Mouse (Mus musculus) ES-CJ7 (cell line): Measurements from ENCODE around the gene Cpped1.

ENCODE experiments used
- DNase-seq: peaks from one replicate; pipeline ENCODE4 v3.0.0; 2011; ENCODE audit warnings: low read depth, low spot score

Cpped1 gene

DNA sequence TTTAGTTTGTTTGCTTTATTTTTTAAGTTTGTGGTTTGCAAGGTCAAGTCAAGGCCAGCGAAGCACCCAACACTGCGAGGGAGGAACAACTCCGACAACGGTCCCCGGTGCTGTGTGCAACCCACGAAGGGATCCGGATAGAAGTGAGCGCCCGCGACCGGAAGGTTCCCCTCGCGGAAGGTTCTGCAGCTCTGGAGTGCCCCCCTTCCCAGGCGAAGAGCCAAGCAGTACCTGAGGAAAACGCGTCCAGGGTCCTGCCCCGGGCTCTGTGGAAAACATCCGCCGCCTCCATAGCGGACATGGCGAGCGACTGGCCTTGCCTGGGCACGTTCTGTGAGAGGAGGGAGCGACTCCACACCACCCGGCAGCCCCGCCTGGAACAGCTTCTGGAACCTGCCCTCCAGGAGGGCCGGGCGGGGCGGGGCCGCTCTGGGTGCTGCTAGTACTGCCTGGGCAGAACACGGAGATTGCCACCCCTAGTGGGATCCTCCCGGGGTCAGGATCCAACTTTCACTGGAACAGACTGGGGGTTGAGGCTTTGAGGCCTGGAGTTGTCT, at the start of gene Cpped1:
Gene Cpped1 (minus strand): TSS at position 411 of the 557 bp plus-strand sequence.
- DNase-seq, result peak; percentile 85

DNA sequence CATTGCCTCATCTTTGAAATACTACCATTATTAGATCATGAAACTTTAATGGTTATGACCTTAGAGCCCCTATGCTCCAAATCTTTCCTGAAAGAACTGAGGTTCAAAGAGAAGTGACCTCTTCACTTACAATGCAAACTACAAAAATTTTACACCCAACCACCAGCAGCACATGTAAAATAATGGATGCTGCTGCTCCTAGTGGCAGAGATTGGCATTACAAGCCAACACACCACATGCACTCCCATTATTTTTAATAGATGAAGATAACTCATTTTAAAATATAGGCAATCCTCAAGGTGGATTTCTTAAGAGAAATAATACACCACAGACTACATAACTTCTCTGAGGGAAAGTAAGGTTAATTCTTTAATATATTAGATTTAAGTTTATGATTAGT, 31.2 kb upstream of the Cpped1 start:
- peak; percentile 18 for DNase-seq

DNA sequence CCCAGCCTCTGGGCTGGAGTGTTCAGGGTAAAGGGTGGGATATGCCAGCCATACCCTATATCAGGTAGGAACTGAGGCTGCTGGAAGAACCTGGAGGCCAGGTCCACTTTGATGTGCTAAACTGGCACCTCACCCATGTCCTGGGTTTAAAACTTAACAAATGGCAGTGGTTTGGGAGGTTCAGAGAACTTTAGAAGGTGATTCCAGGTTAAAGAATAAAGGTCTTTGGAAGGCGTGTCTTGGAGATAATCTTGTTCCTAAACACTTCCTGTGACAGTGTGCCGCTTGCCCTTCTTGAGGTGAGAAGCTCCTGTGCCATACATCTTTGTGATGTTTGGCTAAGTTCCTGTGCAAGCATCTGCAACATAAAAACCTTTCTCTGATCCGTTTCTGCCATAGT, 1.6 kb upstream of the Cpped1 start:
- no peak for DNase-seq

DNA sequence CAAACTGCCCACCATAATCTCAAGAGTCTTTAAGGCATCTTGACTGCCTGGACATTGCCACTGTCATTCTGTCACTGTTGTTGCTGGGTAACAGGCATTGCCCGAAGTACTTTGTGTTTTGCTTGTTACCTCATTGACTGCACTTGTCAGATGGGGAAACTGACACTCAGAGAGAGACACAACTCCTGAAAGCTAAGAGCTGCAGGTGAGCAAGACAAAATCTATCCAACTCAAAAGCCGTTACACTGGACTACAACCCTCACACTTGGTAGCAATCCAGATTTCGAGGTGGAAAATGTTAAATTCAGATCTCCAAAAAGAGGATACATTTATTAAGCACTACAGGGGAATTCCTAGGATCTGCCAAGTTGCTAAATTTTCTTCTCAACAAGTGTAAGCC, 572 bp upstream of the Cpped1 start:
- DNase-seq, result peak; percentile 4

DNA sequence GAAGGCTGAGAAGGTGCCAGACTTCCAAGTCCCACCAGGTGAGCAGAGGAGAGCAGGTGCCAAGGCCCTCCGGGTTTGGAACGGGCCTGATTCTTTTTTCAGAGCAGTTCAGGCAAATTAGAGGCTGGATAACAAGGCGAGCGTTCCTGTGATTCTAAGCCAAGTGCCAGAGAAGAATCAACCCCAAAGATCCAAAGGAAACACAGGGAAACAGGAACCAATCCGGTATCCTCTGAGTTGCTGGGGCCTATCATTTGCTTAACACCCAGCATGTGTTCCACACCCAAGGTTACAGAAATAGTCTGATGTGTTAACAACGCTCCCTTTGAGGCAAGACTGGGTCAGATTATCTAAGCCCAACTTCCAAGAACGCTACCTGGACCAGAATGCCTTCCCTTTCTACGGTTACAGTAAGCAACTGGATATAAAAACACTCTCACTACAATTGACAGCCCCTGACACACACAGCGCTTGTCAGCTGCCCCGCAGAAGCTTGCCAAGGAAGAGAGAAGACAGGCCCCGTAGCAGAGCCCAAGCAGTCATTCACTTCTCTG, 707 bp downstream of the Cpped1 start:
- DNase-seq, result no peak

DNA sequence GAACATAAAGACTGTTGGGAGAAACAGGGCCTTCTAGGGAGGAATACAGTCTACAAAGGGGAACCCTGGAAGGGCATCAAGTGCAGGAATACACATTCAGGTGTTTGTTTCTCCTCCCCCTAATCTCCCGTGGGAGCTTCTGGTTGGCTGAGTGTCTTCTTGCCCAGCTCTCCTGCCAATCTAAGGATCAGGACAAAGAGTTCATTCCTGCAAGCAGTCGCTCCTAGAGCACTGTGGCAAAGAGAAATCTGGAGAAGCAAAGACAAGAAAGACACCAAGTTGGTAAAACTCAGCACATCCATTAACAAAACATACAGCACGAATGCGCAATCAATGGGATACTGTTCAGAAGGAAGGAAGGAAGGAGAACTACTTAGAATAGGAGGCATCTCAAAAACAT, 1.4 kb downstream of the Cpped1 start:
- no peak for DNase-seq

DNA sequence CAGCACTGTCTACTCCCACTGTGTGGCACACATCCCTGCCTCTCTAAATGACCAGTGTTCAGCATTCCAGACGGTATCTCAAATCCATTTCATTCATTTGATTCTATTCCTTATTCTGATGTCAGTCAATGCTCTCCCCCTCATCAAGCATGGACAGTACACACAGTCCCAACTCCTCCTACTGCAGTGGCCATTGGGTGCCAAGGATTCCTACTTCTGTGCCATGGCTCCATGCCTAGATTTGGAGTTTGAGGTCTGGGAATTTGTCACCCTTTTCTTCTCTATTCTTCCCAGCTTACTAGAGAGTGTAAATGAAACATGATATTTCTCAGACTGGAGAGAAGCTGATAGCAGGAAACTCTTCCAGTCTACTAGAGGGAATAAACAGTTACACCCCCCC, 2.3 kb downstream of the Cpped1 start:
- DNase-seq, result no peak

DNA sequence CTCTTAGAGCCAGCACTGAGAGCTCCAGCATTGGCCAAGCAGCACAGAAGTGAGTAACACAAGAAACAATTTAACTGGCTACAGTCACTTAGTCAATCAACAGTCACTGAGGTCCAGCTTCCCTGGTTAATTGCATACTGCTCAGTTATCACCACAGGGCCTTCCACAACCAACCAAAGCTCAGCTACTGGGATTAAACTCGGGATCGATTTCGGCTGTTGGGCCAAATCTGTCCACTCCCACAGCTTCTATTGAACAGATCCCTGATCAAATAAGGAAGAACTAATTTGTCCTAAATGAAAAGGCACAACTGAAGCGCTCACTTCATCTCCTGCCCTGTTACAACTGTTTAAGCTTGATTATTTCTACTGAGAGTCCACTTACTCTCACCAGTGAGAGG, 4.0 kb downstream of the Cpped1 start:
- DNase-seq, result no peak

DNA sequence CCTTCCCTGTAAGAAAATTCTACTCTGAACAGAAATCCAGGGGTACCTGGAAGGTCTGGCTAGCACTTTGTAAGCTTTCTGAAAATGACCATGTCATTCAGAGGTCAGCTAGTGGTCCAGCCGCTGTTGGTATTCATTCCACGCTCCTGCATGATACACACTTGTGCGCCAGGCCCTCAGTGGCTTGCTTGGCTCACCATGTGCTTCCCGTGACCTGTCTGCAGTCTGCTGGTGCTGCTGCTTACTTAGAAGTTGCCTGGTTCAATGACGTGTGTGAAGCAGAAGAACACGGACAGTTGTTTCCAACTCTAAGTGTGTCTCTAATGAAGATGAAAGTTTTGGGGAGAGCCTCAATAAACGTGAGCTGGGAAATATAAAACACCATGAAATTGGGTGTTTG, 7.2 kb downstream of the Cpped1 start:
- DNase-seq, result no peak

DNA sequence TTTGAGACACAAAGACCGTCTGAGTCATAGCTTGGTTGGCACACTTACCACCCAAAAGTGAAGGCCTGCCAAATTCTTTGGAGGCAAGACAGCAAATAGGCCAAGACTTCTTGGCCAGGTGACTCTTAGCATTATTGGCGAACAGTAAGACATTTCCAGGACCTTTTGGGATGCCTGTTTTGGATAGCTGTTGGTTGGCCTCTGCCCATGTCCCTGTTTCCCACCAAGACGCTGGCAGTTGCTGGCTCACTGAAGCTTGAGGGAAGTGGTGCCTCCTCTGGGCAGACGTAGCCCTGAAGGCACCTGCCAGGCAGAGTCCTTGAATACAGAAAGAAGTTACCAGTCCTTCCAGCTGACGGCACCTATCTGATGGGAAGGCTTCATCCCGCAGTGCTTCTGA, 8.9 kb downstream of the Cpped1 start:
- no peak for DNase-seq

DNA sequence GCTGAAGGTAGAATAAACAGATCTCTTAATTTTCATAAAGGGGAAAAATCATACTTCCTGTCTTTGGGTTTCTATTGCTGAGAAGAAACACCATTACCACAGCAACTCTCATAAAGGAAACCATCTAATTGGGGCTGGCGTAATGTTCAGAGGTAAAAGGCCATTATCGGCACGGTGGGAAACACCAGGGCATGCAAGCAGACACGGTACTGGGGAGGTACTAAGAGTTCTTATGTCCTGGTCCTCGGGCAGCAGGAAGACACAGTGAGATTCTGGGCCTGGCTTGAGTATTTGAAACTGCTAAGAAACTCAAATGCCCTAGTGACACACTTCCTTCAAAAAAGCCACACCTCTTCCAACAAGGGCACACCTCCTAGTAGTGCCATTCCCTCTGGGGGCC, 12.8 kb downstream of the Cpped1 start:
- DNase-seq, result peak; percentile 13

DNA sequence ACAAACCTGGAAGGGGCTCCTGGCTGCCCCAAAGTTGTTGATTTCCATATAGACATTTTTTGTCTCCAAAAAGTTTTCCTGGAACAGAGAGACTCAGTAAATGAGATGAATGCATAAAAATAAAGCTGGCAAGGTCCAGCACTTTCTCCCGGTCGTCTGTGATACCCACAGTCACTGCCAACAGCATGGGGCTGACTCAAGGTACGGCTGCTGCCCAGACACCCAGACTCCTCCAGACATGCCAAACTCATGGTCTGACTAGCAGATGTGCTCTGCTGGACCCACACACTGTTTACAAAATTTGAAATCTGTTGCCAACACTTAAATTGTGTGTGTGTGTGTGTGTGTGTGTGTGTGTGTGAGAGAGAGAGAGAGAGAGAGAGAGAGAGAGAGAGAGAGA, 14.4 kb downstream of the Cpped1 start:
- no peak for DNase-seq

DNA sequence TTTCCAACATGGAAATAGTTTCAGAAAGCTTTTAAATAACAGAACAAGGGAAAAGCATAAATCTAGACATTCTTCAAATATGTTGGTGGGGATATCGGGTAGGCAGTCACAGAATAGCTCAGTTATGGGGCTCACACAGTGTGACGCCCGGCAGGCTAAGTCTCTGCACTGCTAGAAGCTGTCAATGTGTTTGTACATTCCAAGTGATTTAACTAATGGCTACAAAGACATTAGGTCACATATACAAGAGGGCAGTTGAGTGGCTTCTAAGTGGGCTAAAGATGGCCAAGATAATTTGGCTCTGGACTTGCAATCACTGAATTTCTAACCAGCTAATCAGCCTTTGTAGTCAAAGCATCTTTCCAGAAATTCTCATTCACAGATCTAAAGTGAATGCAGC, 19.1 kb downstream of the Cpped1 start:
- DNase-seq, result no peak

DNA sequence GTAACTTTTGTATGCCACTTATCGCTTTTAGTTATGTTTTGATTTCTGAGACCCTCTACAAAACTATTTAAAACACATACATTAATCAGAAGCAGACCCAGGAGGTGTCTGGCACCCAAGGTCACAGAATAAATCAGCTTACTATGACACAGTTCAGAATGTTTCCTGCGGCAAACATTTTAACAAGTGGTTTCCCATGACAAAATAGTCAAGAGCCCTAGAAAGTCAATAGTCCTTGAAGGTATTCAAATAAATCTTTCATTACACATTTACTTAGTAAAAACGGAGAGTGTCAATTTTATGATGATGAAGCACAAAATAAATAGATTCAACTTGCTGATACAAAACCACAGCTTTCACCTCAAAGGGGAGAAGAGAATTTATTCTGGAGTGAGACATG, 19.5 kb downstream of the Cpped1 start:
- no peak for DNase-seq

DNA sequence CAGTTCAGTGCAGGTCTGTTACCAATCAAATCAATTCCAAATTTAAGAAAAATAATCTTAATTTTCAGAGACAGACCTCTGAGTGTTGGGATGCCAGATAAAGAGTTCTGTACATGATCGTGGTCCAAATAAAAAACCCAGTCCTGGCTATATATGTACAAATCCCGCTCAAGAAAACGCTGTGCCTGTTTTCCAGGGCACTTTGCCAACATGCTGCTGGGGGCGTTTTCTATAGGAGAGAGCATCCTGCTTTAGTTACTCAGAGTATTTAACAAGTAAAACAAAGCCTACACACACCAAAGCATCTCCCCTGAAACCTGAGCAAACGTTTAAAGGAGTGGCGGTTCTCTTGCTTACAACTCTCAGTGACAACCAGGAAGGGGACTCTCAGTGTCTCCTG, 27.4 kb downstream of the Cpped1 start:
- DNase-seq, result no peak

DNA sequence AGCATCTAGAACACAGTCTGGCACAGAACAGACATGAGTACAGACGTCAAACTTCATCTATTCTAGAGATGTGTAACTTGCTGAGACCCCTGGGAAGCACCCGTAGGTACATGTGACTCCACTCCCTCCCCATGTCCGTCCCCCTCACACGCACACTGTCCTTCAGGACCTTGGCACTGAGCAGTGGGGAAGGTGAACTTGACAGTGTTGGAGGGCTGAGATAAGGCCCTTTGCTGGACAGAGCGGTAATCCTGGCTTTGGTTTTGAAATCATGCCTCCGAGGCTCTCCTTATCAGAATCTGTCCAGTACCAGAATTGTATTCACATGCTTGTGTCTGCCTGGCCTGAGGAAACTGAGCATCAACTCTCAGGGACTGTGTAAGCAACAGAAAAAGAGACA, 28.8 kb downstream of the Cpped1 start:
- DNase-seq, result no peak

DNA sequence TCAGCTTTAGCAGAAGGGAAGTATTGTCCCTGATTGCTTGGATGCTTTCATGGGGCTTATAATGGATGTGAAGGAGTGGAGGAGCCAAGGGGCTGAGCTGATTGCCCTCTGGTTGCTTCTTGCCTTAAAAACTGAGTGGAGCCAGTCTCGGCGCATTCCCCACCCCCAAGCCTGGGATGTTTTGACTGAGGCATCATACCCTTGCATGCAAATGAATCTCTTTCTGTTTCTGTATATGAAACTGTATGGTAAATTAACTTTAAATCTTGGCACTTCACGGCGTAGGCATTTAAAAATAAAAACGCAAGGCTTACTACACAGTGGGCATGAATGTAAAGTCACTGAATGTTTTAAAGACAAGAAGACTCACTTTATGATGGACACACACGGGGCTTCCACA, 30.0 kb downstream of the Cpped1 start:
- DNase-seq, result no peak

DNA sequence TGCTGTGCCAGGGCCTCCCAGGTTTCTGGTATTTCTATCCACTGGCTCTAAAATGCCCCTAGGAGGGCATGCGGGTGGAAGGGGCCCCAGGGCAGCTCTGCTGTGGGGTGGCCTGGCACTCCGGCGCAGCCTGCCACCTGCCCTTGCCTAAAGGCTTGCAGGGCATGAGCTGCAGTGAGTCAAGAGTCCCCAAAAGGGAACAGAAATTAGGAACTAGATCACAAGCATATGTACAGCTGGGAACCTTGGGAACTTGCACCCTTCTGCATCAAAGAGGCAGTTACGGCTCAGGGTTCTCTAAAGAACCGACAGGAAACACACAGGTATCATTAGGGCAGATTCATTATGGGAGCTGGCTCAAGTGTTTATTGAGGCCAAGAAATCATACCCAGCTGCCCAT, 34.0 kb downstream of the Cpped1 start:
- no peak for DNase-seq

DNA sequence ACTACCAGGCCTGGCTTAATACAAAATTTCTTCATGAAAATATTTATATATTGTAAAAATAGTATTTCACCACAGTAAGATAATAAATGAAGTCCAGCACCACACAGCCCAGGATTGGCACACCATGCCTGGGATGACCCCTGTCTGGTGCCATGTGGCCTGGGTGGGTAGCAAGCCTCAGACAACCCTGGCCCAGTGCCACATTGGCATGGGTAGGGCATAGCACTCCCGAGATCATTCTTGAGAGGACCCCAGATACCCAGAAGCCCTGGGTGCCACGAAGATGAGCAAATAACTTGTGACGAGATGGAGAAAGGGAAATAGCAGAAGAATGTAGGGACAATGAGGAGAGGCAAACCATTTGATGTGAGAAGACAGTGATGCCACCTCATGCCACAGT, 36.0 kb downstream of the Cpped1 start:
- no peak for DNase-seq

DNA sequence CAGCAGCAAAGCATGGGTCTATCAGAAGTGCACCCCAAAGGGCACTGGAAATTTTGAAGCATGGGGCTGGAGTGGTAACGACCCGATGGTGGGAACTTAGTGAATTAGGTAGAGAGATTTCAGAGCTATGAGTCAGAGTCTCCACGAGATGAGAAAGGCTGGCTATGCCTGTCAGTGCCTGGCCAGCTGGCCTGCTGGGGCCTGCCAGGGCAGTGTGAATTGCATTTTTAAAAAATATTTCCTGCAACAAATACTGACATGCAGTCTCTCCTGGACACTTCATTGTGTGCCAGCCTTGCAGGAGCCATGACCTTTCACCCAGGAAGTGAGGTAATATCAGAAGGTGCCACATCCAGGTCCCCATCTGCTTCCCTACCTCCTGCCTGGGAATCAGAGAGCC, 40.8 kb downstream of the Cpped1 start:
- no peak for DNase-seq

DNA sequence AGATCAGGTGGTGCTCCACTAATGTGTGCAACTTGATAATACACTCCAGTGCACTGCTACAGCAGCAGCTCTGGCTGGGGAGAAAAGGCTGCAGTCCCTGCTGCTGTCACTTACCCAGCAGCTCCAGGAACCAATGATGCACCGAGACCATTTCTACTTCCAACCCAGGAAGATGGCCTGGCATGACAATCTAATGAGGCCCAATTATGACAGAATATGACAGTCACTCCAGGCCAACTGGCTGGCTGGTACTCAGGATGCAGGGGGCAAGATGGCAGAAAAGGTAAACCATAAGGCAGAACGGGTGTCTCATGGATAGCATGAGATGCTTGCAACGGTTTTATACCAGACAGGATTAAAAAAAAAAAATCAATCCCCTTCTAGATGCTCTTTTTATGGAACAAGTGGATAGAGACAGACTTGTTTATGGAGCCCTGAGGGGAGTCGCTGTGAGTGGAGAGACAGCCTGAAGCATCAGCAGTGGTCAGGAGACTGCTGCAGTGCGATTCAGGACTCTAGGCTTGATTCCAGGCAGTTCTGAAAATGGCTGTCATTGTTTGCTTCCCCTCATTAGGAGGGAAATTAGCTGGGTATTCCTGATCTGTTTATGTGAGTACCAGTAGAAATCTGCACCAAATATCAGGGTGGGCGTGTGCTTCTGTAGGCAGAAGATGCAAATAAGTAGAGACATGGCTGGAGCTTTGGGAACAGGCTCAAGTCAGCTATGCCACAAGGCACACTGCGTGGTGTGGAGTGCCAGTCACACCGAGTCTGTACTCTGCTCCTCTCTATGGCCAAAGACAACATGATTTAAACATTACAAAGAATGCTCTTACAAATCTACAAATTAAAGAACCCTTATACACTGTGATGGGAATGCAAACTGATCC, 56.3 kb downstream of the Cpped1 start:
- DNase-seq, result no peak

DNA sequence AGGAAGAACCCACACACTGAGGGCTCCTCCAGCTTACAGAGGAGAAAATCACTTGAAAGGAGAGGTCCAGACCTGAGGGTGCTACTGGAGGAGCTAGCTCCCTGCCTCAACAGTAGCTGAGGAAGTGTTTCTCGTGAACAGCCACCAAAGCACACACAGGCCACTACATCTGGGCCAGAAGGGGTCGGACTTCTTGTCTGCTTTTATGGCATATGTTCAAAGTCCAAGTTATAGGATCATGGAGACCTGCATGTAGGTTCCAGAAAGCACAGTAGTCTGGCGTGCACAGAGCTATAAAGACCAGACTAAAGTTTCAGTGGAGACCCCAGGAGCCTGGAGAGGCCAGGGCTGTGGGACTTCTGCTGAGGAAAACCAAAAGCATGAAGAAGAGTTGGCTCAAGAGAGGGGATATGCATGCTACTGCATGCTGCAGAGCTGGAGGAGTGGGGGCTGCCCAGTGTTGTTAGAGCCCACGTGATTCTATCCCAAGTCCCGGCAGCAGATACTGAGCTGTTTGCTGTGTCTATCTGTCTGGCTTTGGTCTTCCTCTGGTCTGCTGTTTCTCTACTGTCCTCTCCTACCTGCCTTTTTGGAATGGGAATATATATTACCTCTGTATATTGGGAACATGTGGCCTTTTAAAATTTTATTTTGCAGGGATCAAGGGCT, 60.1 kb downstream of the Cpped1 start:
- no peak for DNase-seq

DNA sequence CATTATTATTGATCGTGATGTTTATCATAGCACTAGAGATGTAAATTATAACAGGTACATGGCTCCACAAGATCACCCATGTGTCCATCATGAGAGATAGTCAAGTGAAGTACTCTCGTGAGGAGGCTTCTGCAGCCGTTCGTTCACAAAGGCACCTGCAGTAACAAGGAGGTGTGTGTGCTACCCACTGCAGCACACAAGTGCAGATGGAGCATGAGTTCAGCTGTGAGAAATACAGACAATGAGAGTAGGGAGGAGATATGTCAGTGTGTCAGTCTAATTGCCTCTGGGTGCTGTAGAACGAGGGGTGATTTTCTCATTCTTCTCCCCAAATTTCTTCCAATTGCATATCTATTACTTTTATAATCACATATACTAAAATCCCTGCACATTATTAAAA, 63.9 kb downstream of the Cpped1 start:
- no peak for DNase-seq
